Mouse (Mus musculus): ENCODE results near the gene Smpd4. TPM values are rescaled to one million over a fixed set of nuclear protein-coding genes. Genes with fewer than 3 reads are reported as not detected.

The Smpd4 gene
- polyA plus RNA-seq, 1 experiment: 44.8 TPM

DNA sequence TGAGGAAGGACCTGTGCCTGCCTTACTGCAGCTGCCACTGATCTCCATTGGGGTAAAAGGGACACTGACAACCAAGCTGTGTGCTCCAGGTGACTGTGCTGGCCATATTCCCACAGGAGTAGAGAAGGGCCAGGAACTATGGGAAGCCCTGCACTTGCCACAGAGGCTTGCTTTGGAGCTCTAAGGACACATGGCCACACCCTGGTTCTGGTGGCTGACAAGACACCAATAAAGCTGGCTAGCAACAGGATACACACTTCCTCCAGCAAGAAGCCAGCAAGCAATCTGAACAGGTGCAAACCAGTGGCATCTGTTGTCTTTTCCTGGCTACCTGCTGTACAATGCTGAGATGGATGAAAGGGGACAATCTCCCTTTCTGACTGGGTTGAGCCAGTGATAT, 50.7 kb downstream of the Smpd4 start:
- Histone ChIP-seq H3K4me3 (ENCODE audit: insufficient read depth, low read length) (no peak overlapping the region), H3K4me1 (ENCODE audit: control insufficient read depth, insufficient read depth, low read length) (no peaks in the 10 kb centered on the region), H3K27ac (ENCODE audit: insufficient read depth, low read length) (no peak overlapping the region)
- no peak for TF ChIP-seq POLR2A (IDR thresholded peaks at IDR 0.05; ENCODE audit: low read depth, low read length)
- TF ChIP-seq CTCF (IDR thresholded peaks at IDR 0.05; ENCODE audit: borderline replicate concordance, insufficient read depth, low read length): no peak

Other genes starting within 250 kb of the Smpd4 start
- 19.5 and 19.8 TPM in 2 replicates for gene Snap29, start 213.4 kb upstream of the Smpd4 start, polyA plus RNA-seq (2011; ENCODE audit: insufficient read length, low read depth, missing spikeins)
- 58.4 and 59.3 TPM in 2 replicates for gene Pi4ka, start 213.0 kb upstream of the Smpd4 start, polyA plus RNA-seq (2011; ENCODE audit: insufficient read length, low read depth, missing spikeins)
- gene Crkl, start 167.4 kb upstream of the Smpd4 start, polyA plus RNA-seq (2011; ENCODE audit: insufficient read length, low read depth, missing spikeins): 35.7 and 39.3 TPM in 2 replicates
- gene Aifm3, start 129.7 kb upstream of the Smpd4 start, polyA plus RNA-seq (2011; ENCODE audit: insufficient read length, low read depth, missing spikeins): not detected in 2 replicates
- 97.5 and 113 TPM in 2 replicates for gene Lztr1, start 110.7 kb upstream of the Smpd4 start, polyA plus RNA-seq (2011; ENCODE audit: insufficient read length, low read depth, missing spikeins)
- 23.8 and 27.0 TPM in 2 replicates for gene Thap7, start 88.2 kb upstream of the Smpd4 start, polyA plus RNA-seq (2011; ENCODE audit: insufficient read length, low read depth, missing spikeins)
- gene Lrrc74b, start 58.1 kb upstream of the Smpd4 start, polyA plus RNA-seq (2011; ENCODE audit: insufficient read length, low read depth, missing spikeins): 0.25 TPM in 1 of 2 replicates, not detected in the other
- gene P2rx6, start 57.5 kb upstream of the Smpd4 start, polyA plus RNA-seq (2011; ENCODE audit: insufficient read length, low read depth, missing spikeins): 2.2 and 3.0 TPM in 2 replicates
- gene Slc7a4, start 36.1 kb upstream of the Smpd4 start, polyA plus RNA-seq (2011; ENCODE audit: insufficient read length, low read depth, missing spikeins): 2.1 and 2.2 TPM in 2 replicates
- 7.1 and 9.7 TPM in 2 replicates for gene Ccdc74a, start 27.1 kb downstream of the Smpd4 start, polyA plus RNA-seq (2011; ENCODE audit: insufficient read length, low read depth, missing spikeins)
- gene Med15, start 113.5 kb downstream of the Smpd4 start, polyA plus RNA-seq (2011; ENCODE audit: insufficient read length, low read depth, missing spikeins): 65.3 and 67.2 TPM in 2 replicates
- 53.4 and 63.8 TPM in 2 replicates for gene Klhl22, start 140.3 kb downstream of the Smpd4 start, polyA plus RNA-seq (2011; ENCODE audit: insufficient read length, low read depth, missing spikeins)
- 46.1 and 46.5 TPM in 2 replicates for gene Scarf2, start 177.9 kb downstream of the Smpd4 start, polyA plus RNA-seq (2011; ENCODE audit: insufficient read length, low read depth, missing spikeins)
- gene B830017H08Rik, start 213.8 kb downstream of the Smpd4 start, polyA plus RNA-seq (2011; ENCODE audit: insufficient read length, low read depth, missing spikeins): not detected in 2 replicates
- gene Car15, start 219.0 kb downstream of the Smpd4 start, polyA plus RNA-seq (2011; ENCODE audit: insufficient read length, low read depth, missing spikeins): 0.90 and 1.4 TPM in 2 replicates

All from embryonic fibroblast, embryonic 13.5 days (primary cell).